In genomic region chr2:168230773-168231470, GRCm38 (mm10) we compare ENCODE assay signal across 8 mouse cellular contexts. TPM values are rescaled to one million over a fixed set of nuclear protein-coding genes. Genes with fewer than 3 reads are reported as not detected.
DNase-seq lines count a peak whose midpoint lies in the region; ATAC-seq and TF ChIP-seq lines count a peak whose summit lies in the region.

No protein-coding gene starts in this region.

- H3K27ac ChIP-seq in kidney, adult 2 months (ENCODE audit: insufficient read depth, low read depth, low read length): peak overlapping the region; percentile 95; the same call in 1 of the 2 replicates
- peak overlapping the region; percentile 95 for H3K27ac ChIP-seq in embryonic facial prominence, embryonic 10.5 days (replicated peaks)
- peak overlapping the region; percentile 98 for H3K27ac ChIP-seq in hindbrain, embryonic 15.5 days (replicated peaks)
- peak overlapping the region; percentile 87 for H3K27ac ChIP-seq in liver, embryonic 15.5 days (replicated peaks)
- peak overlapping the region; percentile 92 for H3K27ac ChIP-seq in neural tube, embryonic 13.5 days (replicated peaks)

- WGBS in kidney, adult 2 months: 4% methylated on average over 100 of the region's 105 CpGs
- 6% methylated on average over 105 of the region's 105 CpGs for WGBS in embryonic facial prominence, embryonic 10.5 days
- 3% methylated on average over 99 of the region's 105 CpGs for WGBS in hindbrain, embryonic 15.5 days
- WGBS in liver, embryonic 15.5 days (ENCODE audit: insufficient replicate concordance): 2% methylated on average over 105 of the region's 105 CpGs
- WGBS in neural tube, embryonic 13.5 days: 2% methylated on average over 104 of the region's 105 CpGs

- H3K27me3 ChIP-seq in kidney, adult 2 months (replicated peaks; ENCODE audit: control insufficient read depth, insufficient read depth, low read length): no peaks in the 10 kb centered on the region
- no peaks in the 10 kb centered on the region for H3K27me3 ChIP-seq in embryonic facial prominence, embryonic 10.5 days (replicated peaks; ENCODE audit: low read depth, poor library complexity, severe bottlenecking)
- no peaks in the 10 kb centered on the region for H3K27me3 ChIP-seq in hindbrain, embryonic 15.5 days
- H3K27me3 ChIP-seq in liver, embryonic 15.5 days: no peaks in the 10 kb centered on the region
- no peaks in the 10 kb centered on the region for H3K27me3 ChIP-seq in neural tube, embryonic 13.5 days

- H3K4me2 ChIP-seq in hindbrain, embryonic 15.5 days: peak overlapping the region; percentile 98
- peak overlapping the region; percentile 99 for H3K4me2 ChIP-seq in liver, embryonic 15.5 days
- H3K4me2 ChIP-seq in neural tube, embryonic 13.5 days: peak overlapping the region; percentile 100

- H3K36me3 ChIP-seq in kidney, adult 2 months (ENCODE audit: control insufficient read depth, insufficient read depth, low read length): no peaks in the 10 kb centered on the region; the same call in 1 of the 2 replicates
- peaks cover 48% of the 10 kb centered on the region for H3K36me3 ChIP-seq in embryonic facial prominence, embryonic 10.5 days (replicated peaks)
- peaks cover 17% of the 10 kb centered on the region for H3K36me3 ChIP-seq in hindbrain, embryonic 15.5 days
- peaks cover 32% of the 10 kb centered on the region for H3K36me3 ChIP-seq in liver, embryonic 15.5 days (replicated peaks)
- peaks cover 31% of the 10 kb centered on the region for H3K36me3 ChIP-seq in neural tube, embryonic 13.5 days

- DNase-seq in kidney, adult 2 months: peak; percentile 8
- no peak for DNase-seq in kidney, adult 9 months
- DNase-seq in ZHBTc4 (ENCODE audit: low read depth, low spot score): peak; percentile 49
- DNase-seq in embryonic facial prominence, embryonic 10.5 days (ENCODE audit: low spot score): peak; percentile 36
- DNase-seq in frontal cortex, postnatal 36 days (ENCODE audit: low spot score in 2 of 2): no peak

- ATAC-seq in hindbrain, embryonic 15.5 days (ENCODE audit: low FRiP score, low read depth): peak; percentile 73
- ATAC-seq in liver, embryonic 15.5 days (ENCODE audit: insufficient read depth): peak; percentile 67
- peak; percentile 58 for ATAC-seq in neural tube, embryonic 13.5 days (ENCODE audit: low read depth)

- H3K4me1 ChIP-seq in kidney, adult 2 months (ENCODE audit: control insufficient read depth, insufficient read depth, low read length): peaks cover 17% of the 10 kb centered on the region
- H3K4me1 ChIP-seq in embryonic facial prominence, embryonic 10.5 days: peaks cover 31% of the 10 kb centered on the region
- H3K4me1 ChIP-seq in hindbrain, embryonic 15.5 days (replicated peaks): peaks cover 46% of the 10 kb centered on the region
- peaks cover 42% of the 10 kb centered on the region for H3K4me1 ChIP-seq in liver, embryonic 15.5 days (replicated peaks)
- H3K4me1 ChIP-seq in neural tube, embryonic 13.5 days (replicated peaks): peaks cover 48% of the 10 kb centered on the region

- no peaks in the 10 kb centered on the region for H3K9me3 ChIP-seq in embryonic facial prominence, embryonic 10.5 days
- no peaks in the 10 kb centered on the region for H3K9me3 ChIP-seq in hindbrain, embryonic 15.5 days
- no peaks in the 10 kb centered on the region for H3K9me3 ChIP-seq in liver, embryonic 15.5 days (replicated peaks)
- no peaks in the 10 kb centered on the region for H3K9me3 ChIP-seq in neural tube, embryonic 13.5 days

- no peak for TF ChIP-seq POLR2A in kidney, adult 2 months (IDR thresholded peaks at IDR 0.05; ENCODE audit: low read depth, low read length)

- H3K4me3 ChIP-seq in kidney, adult 2 months (ENCODE audit: insufficient read depth, low read depth, low read length): peak overlapping the region; percentile 63
- peak overlapping the region; percentile 98 for H3K4me3 ChIP-seq in embryonic facial prominence, embryonic 10.5 days
- peak overlapping the region; percentile 95 for H3K4me3 ChIP-seq in hindbrain, embryonic 15.5 days
- H3K4me3 ChIP-seq in liver, embryonic 15.5 days (replicated peaks): peak overlapping the region; percentile 100
- H3K4me3 ChIP-seq in neural tube, embryonic 13.5 days: peak overlapping the region; percentile 98

- peak overlapping the region; percentile 89 for H3K9ac ChIP-seq in hindbrain, embryonic 15.5 days
- H3K9ac ChIP-seq in liver, embryonic 15.5 days: peak overlapping the region; percentile 95
- H3K9ac ChIP-seq in neural tube, embryonic 13.5 days: peak overlapping the region; percentile 95

- TF ChIP-seq CTCF in kidney, adult 2 months (conservative IDR thresholded peaks at IDR 0.05; ENCODE audit: insufficient read depth, insufficient read length, low read depth, low read length): no peak

RNA-seq across cellular contexts. Expression of gene Mocs3, which starts 0.5 kb away (rescaled TPM):
- 9.3 and 14.8 TPM in 2 replicates for polyA plus RNA-seq in kidney, adult 2 months (2012; rRNA removed)
- 6.4 and 6.6 TPM in 2 replicates for polyA plus RNA-seq in embryonic facial prominence, embryonic 10.5 days (2016; fragmentation: Nextera tagmentation; extraction: Ambion mirVana)
- polyA plus RNA-seq in hindbrain, embryonic 15.5 days (2015; fragmentation: Nextera tagmentation; extraction: Ambion mirVana): 8.5 and 10.2 TPM in 2 replicates
- polyA plus RNA-seq in liver, embryonic 15.5 days (2015; fragmentation: Nextera tagmentation; extraction: Ambion mirVana): 3.4 and 3.6 TPM in 2 replicates
- polyA plus RNA-seq in neural tube, embryonic 13.5 days (2015; fragmentation: Nextera tagmentation; extraction: Ambion mirVana): 8.2 and 8.7 TPM in 2 replicates

RNA-seq across cellular contexts. Expression of gene Dpm1, which starts 0.5 kb away (rescaled TPM):
- polyA plus RNA-seq in kidney, adult 2 months (2012; rRNA removed): 35.8 and 36.6 TPM in 2 replicates
- 71.5 and 72.5 TPM in 2 replicates for polyA plus RNA-seq in embryonic facial prominence, embryonic 10.5 days (2016; fragmentation: Nextera tagmentation; extraction: Ambion mirVana)
- 54.6 and 62.1 TPM in 2 replicates for polyA plus RNA-seq in hindbrain, embryonic 15.5 days (2015; fragmentation: Nextera tagmentation; extraction: Ambion mirVana)
- polyA plus RNA-seq in liver, embryonic 15.5 days (2015; fragmentation: Nextera tagmentation; extraction: Ambion mirVana): 59.2 and 64.1 TPM in 2 replicates
- 66.2 and 75.9 TPM in 2 replicates for polyA plus RNA-seq in neural tube, embryonic 13.5 days (2015; fragmentation: Nextera tagmentation; extraction: Ambion mirVana)

RNA-seq across cellular contexts. Expression of gene Gm20716, which starts 0.8 kb away (rescaled TPM):
- 3.4 and 8.5 TPM in 2 replicates for polyA plus RNA-seq in kidney, adult 2 months (2012; rRNA removed)
- polyA plus RNA-seq in embryonic facial prominence, embryonic 10.5 days (2016; fragmentation: Nextera tagmentation; extraction: Ambion mirVana): 17.9 and 20.7 TPM in 2 replicates
- polyA plus RNA-seq in hindbrain, embryonic 15.5 days (2015; fragmentation: Nextera tagmentation; extraction: Ambion mirVana): 18.2 and 22.2 TPM in 2 replicates
- polyA plus RNA-seq in liver, embryonic 15.5 days (2015; fragmentation: Nextera tagmentation; extraction: Ambion mirVana): 4.4 and 4.9 TPM in 2 replicates
- polyA plus RNA-seq in neural tube, embryonic 13.5 days (2015; fragmentation: Nextera tagmentation; extraction: Ambion mirVana): 21.7 and 25.0 TPM in 2 replicates

RNA-seq across cellular contexts. Expression of gene Adnp, which starts 24.0 kb away (rescaled TPM):
- 14.9 and 15.8 TPM in 2 replicates for polyA plus RNA-seq in kidney, adult 2 months (2012; rRNA removed)
- polyA plus RNA-seq in embryonic facial prominence, embryonic 10.5 days (2016; fragmentation: Nextera tagmentation; extraction: Ambion mirVana): 3.4 and 3.5 TPM in 2 replicates
- polyA plus RNA-seq in hindbrain, embryonic 15.5 days (2015; fragmentation: Nextera tagmentation; extraction: Ambion mirVana): 14.7 and 15.3 TPM in 2 replicates
- polyA plus RNA-seq in liver, embryonic 15.5 days (2015; fragmentation: Nextera tagmentation; extraction: Ambion mirVana): 1.8 and 2.3 TPM in 2 replicates
- polyA plus RNA-seq in neural tube, embryonic 13.5 days (2015; fragmentation: Nextera tagmentation; extraction: Ambion mirVana): 3.1 and 5.9 TPM in 2 replicates

RNA-seq across cellular contexts. Expression of gene Kcng1, which starts 50.6 kb away (rescaled TPM):
- 0.77 and 0.95 TPM in 2 replicates for polyA plus RNA-seq in kidney, adult 2 months (2012; rRNA removed)
- polyA plus RNA-seq in embryonic facial prominence, embryonic 10.5 days (2016; fragmentation: Nextera tagmentation; extraction: Ambion mirVana): 1.2 and 1.4 TPM in 2 replicates
- 1.8 and 1.9 TPM in 2 replicates for polyA plus RNA-seq in hindbrain, embryonic 15.5 days (2015; fragmentation: Nextera tagmentation; extraction: Ambion mirVana)
- 0.07 and 0.15 TPM in 2 replicates for polyA plus RNA-seq in liver, embryonic 15.5 days (2015; fragmentation: Nextera tagmentation; extraction: Ambion mirVana)
- polyA plus RNA-seq in neural tube, embryonic 13.5 days (2015; fragmentation: Nextera tagmentation; extraction: Ambion mirVana): 0.45 and 0.79 TPM in 2 replicates

Comparison
In these comparisons a context has a peak if more than half of its experiments do, and no peak if none do; other contexts are left out.
1. DNase-seq: peak in kidney, adult 2 months (single experiment), ZHBTc4 (single experiment) and embryonic facial prominence, embryonic 10.5 days (single experiment); none in kidney, adult 9 months (single experiment) and frontal cortex, postnatal 36 days (0 of 2).
2. Peak in every context shown above with its lines, with median percentiles within 50 percentile points of each other: H3K27ac ChIP-seq, H3K4me3 ChIP-seq, ATAC-seq, H3K4me2 ChIP-seq and H3K9ac ChIP-seq.